Mouse (Mus musculus) limb, embryonic 15.5 days (tissue): ENCODE results near the gene Dnhd1. TPM values are rescaled to one million over a fixed set of nuclear protein-coding genes. Genes with fewer than 3 reads are reported as not detected.

Source experiments
- ATAC-seq: fragments of 200-750 bp; cut with Nextera tagmentation; 2 replicates; pipeline ENCODE4 v1.8.0; 2017; ENCODE audit warnings: low read depth, moderate TSS enrichment; ENCODE audit not compliant: insufficient number of reproducible peaks, low FRiP score, low TSS enrichment
- H3K27ac ChIP-seq: fragments of 300-500 bp; sonication (generic); 2 replicates; pipeline ENCODE4 v1.5.1; 2015; ENCODE audit warnings: moderate library complexity, mild to moderate bottlenecking, inconsistent platforms
- H3K27me3 ChIP-seq: fragments of 300-500 bp; sonication (generic); 2 replicates; pipeline ENCODE4 v1.6.1; 2015; ENCODE audit warnings: inconsistent platforms
- H3K36me3 ChIP-seq: fragments of 300-500 bp; sonication (generic); 2 replicates; pipeline ENCODE4 v1.6.1; 2015; ENCODE audit warnings: inconsistent platforms
- H3K4me1 ChIP-seq: fragments of 300-500 bp; sonication (generic); 2 replicates; pipeline ENCODE4 v1.6.1; 2015; ENCODE audit warnings: inconsistent platforms
- H3K4me2 ChIP-seq: fragments of 300-500 bp; sonication (generic); 2 replicates; pipeline ENCODE4 v1.6.1; 2015; ENCODE audit warnings: mild to moderate bottlenecking, inconsistent platforms
- H3K4me3 ChIP-seq: fragments of 300-500 bp; sonication (generic); 2 replicates; pipeline ENCODE4 v1.5.1; 2015; ENCODE audit warnings: mild to moderate bottlenecking, inconsistent platforms
- H3K9ac ChIP-seq: fragments of 300-500 bp; sonication (generic); 2 replicates; pipeline ENCODE4 v1.6.1; 2015; ENCODE audit warnings: inconsistent platforms
- H3K9me3 ChIP-seq: fragments of 300-500 bp; sonication (generic); 2 replicates; pipeline ENCODE4 v1.6.1; 2016; ENCODE audit warnings: inconsistent platforms
- WGBS: fragments of 180-500 bp; shearing (Covaris S2); methylation state at CpG from one replicate; pipeline ENCODE4 v1.1.7; 2015; 5-methylcytosine and 5-hydroxymethylcytosine counted together
- polyA plus RNA-seq: library from polyadenylated mRNA; unstranded; fragments of >200 nt; fragmentation: Nextera tagmentation; extraction: Ambion mirVana; gene quantifications from 2 replicates; pipeline ENCODE4 v1.2.1, GENCODE M21; 2015

Dnhd1 gene
- polyA plus RNA-seq, 1 experiment from 2014 or later, result 0.88 TPM

DNA sequence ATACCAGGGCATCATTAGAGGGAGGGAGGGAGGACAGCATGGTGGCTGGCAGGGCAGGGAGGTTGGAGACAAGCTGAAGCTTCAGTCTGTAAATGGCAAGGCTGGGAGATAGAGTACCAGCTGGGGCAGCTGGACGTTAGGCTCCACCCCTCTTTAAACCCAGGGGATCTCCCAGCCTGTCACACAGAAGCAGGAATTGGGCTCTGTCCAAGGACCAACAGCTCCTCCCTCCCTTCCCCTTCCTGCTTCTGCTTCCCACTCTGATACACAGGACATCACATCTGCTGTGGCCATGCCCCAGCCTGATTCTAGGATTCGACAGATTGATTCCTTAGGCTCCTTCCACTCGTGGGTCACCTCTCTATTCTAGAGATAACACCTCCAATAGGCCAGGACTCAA, 22.0 kb upstream of the Dnhd1 start:
- no peak overlapping the region for H3K4me2 ChIP-seq
- ATAC-seq, result no peak
- no peak overlapping the region for H3K9ac ChIP-seq
- WGBS, result 24% methylated on average over 3 of the region's 3 CpGs
- H3K4me1 ChIP-seq, result peaks cover 14% of the 10 kb centered on the region
- peaks cover 19% of the 10 kb centered on the region for H3K36me3 ChIP-seq
- no peak overlapping the region for H3K4me3 ChIP-seq
- no peaks in the 10 kb centered on the region for H3K9me3 ChIP-seq
- no peak overlapping the region for H3K27ac ChIP-seq
- H3K27me3 ChIP-seq, result no peaks in the 10 kb centered on the region

DNA sequence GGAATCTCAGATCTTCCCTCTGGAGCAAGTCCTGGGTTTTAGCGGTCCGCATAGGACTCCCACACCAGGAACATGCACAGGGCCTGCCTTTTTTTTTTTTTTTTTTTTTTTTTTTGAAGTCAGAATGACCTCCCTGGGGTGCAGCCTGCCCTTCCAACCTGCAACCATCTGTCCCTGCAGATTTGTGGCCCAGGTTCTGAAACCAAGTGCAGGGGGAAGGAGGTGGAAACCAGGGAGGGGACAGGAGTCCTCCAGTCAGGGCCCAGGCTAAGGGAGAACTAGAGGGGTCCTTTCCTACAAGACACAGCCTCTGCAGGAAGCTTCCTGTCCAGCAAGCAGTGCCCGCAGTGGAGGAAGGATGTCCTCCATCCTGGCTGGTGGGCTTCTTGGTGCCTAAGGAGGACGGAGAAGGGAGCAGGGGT, 18.1 kb upstream of the Dnhd1 start:
- Histone ChIP-seq H3K27ac (0 out of 2 replicates have a peak overlapping the region, but pooled peaks have one; percentile 22), H3K4me1 (peaks cover 26% of the 10 kb centered on the region), H3K27me3 (no peaks in the 10 kb centered on the region), H3K9ac (peak overlapping the region; percentile 93; the same call in 1 of the 2 replicates), H3K36me3 (peaks cover 22% of the 10 kb centered on the region), H3K4me2 (peak overlapping the region; percentile 86), H3K9me3 (no peaks in the 10 kb centered on the region), H3K4me3 (peak overlapping the region; percentile 93)
- ATAC-seq, result no peak
- 9% methylated on average over 4 of the region's 4 CpGs for WGBS

DNA sequence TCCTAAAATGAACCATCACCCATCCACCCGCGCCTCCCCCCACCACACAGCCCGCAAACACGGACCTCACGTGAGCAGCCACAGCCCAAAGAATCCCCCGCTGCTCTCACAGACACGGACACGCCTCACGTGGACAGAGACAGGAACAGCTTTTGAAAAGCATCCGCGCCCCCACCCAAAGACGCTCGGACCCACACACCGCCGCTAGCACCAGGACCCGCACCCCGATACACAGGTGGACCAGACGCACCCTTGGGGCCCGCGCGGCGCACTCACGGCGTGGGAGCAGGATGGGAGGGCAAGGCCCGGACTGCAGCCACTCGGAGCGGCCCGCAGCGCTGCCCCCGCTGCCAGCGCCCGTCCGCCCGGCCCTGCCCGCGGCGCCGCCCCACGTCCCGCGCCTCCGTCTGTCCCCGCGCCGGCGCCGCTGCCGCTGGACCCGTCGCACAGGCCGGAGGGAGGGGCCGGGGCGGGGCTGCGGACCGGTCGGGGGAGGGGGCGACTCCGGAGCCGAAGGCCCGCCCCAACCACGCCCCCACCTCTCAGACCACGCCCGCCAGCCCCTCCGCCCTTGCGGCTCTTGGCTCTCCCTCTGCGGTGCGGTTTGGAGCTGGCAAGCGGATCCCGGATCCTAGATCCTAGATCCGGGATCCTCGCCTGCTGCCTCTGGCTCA, 17.4 kb upstream of the Dnhd1 start, which contains the start of gene Trim3:
Gene Trim3, minus strand, starts transcription at position 445 of the 674 bp plus-strand sequence.
- Histone ChIP-seq H3K4me3 (peak within 1 kb of the TSS; percentile 93), H3K9ac (peak within 1 kb of the TSS; percentile 93), H3K36me3 (peaks cover 28% of the 10 kb centered on the region), H3K9me3 (no peaks in the 10 kb centered on the region), H3K27ac (peak within 1 kb of the TSS; percentile 87), H3K27me3 (no peaks in the 10 kb centered on the region), H3K4me1 (peaks cover 26% of the 10 kb centered on the region), H3K4me2 (peak within 1 kb of the TSS; percentile 86)
- ATAC-seq, result peak; percentile 92
- under 1% methylated on average over 53 of the region's 71 CpGs for WGBS

- Histone ChIP-seq H3K9me3 (no peaks in the 10 kb centered on the region), H3K4me1 (peaks cover 27% of the 10 kb centered on the region), H3K9ac (peak overlapping the region; percentile 93), H3K27ac (peak overlapping the region; percentile 83), H3K27me3 (no peaks in the 10 kb centered on the region), H3K4me3 (peak overlapping the region; percentile 93), H3K36me3 (peaks cover 31% of the 10 kb centered on the region), H3K4me2 (peak overlapping the region; percentile 86)
- ATAC-seq, result peak; percentile 15; the same call in 1 of the 2 replicates
- WGBS, result 1% methylated on average over 10 of the region's 10 CpGs
These were observed 16.9 kb upstream of the Dnhd1 start for GRCm38 (mm10) chr7:105633801-105634135.

- H3K36me3 ChIP-seq, result peaks cover 32% of the 10 kb centered on the region
- H3K4me1 ChIP-seq, result peaks cover 32% of the 10 kb centered on the region
- peak overlapping the region; percentile 86 for H3K4me2 ChIP-seq
- no peak overlapping the region for H3K9ac ChIP-seq
- H3K27ac ChIP-seq, result peak overlapping the region; percentile 83; the same call in 1 of the 2 replicates
- H3K9me3 ChIP-seq, result no peaks in the 10 kb centered on the region
- no peaks in the 10 kb centered on the region for H3K27me3 ChIP-seq
- ATAC-seq, result no peak
- WGBS, result 41% methylated on average over 9 of the region's 9 CpGs
- H3K4me3 ChIP-seq, result peak overlapping the region; percentile 93
These were observed 16.2 kb upstream of the Dnhd1 start for GRCm38 (mm10) chr7:105634272-105634920.

DNA sequence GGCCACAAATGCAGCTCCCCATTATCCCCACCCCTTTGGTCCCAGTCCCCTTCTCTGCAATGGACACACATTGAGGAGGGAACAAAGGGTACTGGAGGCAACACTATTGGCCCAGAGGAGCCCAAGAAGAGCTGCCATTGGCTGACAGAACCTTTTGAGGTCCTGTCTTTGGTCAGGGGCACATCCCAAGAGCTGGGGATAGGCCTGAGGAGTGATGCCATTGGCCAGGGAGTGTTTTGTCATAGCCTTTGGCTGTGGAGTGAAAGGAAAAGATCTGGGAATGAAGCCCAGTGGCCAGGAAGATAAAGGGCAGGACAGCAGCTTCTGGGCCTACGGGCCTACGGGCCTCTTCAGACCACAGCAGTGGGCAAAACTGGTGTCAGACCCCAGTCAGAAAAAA, 14.9 kb upstream of the Dnhd1 start:
- no peaks in the 10 kb centered on the region for H3K9me3 ChIP-seq
- WGBS, result 97% methylated on average over 2 of the region's 2 CpGs
- no peak overlapping the region for H3K4me3 ChIP-seq
- peaks cover 32% of the 10 kb centered on the region for H3K36me3 ChIP-seq
- H3K9ac ChIP-seq, result no peak overlapping the region
- ATAC-seq, result no peak
- H3K27ac ChIP-seq, result no peak overlapping the region
- H3K4me1 ChIP-seq, result peaks cover 36% of the 10 kb centered on the region
- no peaks in the 10 kb centered on the region for H3K27me3 ChIP-seq
- H3K4me2 ChIP-seq, result no peak overlapping the region

GRCm38 (mm10) chr7:105638776-105639175, 11.9 kb upstream of the Dnhd1 start:
- no peak for ATAC-seq
- Histone ChIP-seq H3K4me3 (no peak overlapping the region), H3K9me3 (no peaks in the 10 kb centered on the region), H3K36me3 (peaks cover 43% of the 10 kb centered on the region), H3K27ac (no peak overlapping the region), H3K27me3 (no peaks in the 10 kb centered on the region), H3K4me1 (peaks cover 38% of the 10 kb centered on the region), H3K4me2 (no peak overlapping the region), H3K9ac (no peak overlapping the region)
- 92% methylated on average over 6 of the region's 6 CpGs for WGBS

GRCm38 (mm10) chr7:105639304-105639703, 11.3 kb upstream of the Dnhd1 start:
- peak overlapping the region; percentile 81 for H3K4me2 ChIP-seq
- H3K36me3 ChIP-seq, result peaks cover 46% of the 10 kb centered on the region
- H3K4me1 ChIP-seq, result peaks cover 33% of the 10 kb centered on the region
- H3K27me3 ChIP-seq, result no peaks in the 10 kb centered on the region
- no peaks in the 10 kb centered on the region for H3K9me3 ChIP-seq
- H3K27ac ChIP-seq, result no peak overlapping the region
- no peak for ATAC-seq
- H3K4me3 ChIP-seq, result peak overlapping the region; percentile 76
- WGBS, result 70% methylated on average over 9 of the region's 9 CpGs
- no peak overlapping the region for H3K9ac ChIP-seq

- Histone ChIP-seq H3K27ac (peak within 1 kb of the TSS; percentile 91), H3K9me3 (no peaks in the 10 kb centered on the region), H3K9ac (peak within 1 kb of the TSS; percentile 79), H3K27me3 (no peaks in the 10 kb centered on the region), H3K4me1 (peaks cover 29% of the 10 kb centered on the region), H3K36me3 (peaks cover 46% of the 10 kb centered on the region), H3K4me2 (peak within 1 kb of the TSS; percentile 81), H3K4me3 (peak within 1 kb of the TSS; percentile 76)
- peak; percentile 0; the same call in 1 of the 2 replicates for ATAC-seq
- 0% methylated on average over 2 of the region's 2 CpGs for WGBS
These were observed 10.9 kb upstream of the Dnhd1 start, which contains the start of gene Timm10b for GRCm38 (mm10) chr7:105639756-105640155. Gene Timm10b (plus strand): TSS chr7:105640056.

- Histone ChIP-seq H3K9me3 (no peaks in the 10 kb centered on the region), H3K4me3 (peak within 1 kb of the TSS; percentile 76), H3K4me1 (peaks cover 29% of the 10 kb centered on the region), H3K4me2 (peak within 1 kb of the TSS; percentile 81), H3K27ac (peak within 1 kb of the TSS; percentile 91), H3K27me3 (no peaks in the 10 kb centered on the region), H3K36me3 (peaks cover 52% of the 10 kb centered on the region), H3K9ac (peak within 1 kb of the TSS; percentile 79)
- WGBS, result 1% methylated on average over 43 of the region's 45 CpGs
- peak; percentile 96 for ATAC-seq
These were observed 10.3 kb upstream of the Dnhd1 start, which contains the start of the genes Arfip2 and Gm45799 for GRCm38 (mm10) chr7:105640233-105640893. Gene Arfip2 (minus strand): TSS chr7:105640416. Gene Gm45799 (plus strand): TSS chr7:105640552.

DNA sequence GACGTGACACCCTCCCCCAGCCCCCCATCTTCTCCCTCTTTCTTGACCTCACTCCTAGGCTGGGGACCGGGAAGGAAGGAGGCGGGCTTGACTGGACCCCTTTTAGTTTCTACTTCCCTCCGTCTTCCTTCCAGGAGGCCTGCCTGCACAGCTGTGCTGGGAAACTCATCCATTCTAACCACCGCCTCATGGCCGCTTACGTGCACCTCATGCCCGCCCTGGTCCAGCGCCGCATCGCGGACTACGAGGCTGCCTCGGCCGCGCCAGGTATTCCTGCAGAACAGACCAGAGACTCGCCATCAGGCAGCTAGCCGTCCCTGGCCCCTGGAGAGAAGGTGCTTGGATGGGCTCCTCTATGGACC, 9.8 kb upstream of the Dnhd1 start:
- under 1% methylated on average over 18 of the region's 18 CpGs for WGBS
- no peak; the same call in 1 of the 2 replicates for ATAC-seq
- H3K9me3 ChIP-seq, result no peaks in the 10 kb centered on the region
- peaks cover 26% of the 10 kb centered on the region for H3K4me1 ChIP-seq
- peak overlapping the region; percentile 76 for H3K4me3 ChIP-seq
- peak overlapping the region; percentile 81 for H3K4me2 ChIP-seq
- peaks cover 48% of the 10 kb centered on the region for H3K36me3 ChIP-seq
- H3K27me3 ChIP-seq, result no peaks in the 10 kb centered on the region
- peak overlapping the region; percentile 91 for H3K27ac ChIP-seq
- peak overlapping the region; percentile 68 for H3K9ac ChIP-seq
